Mouse (Mus musculus) ES-E14 (cell line): Measurements from ENCODE around the gene Tor3a. TPM values are rescaled to one million over a fixed set of nuclear protein-coding genes. Genes with fewer than 3 reads are reported as not detected.

Source experiments
- DNase-seq: peaks from one replicate; pipeline ENCODE4 v3.0.0-alpha.2; 2013; ENCODE audit warnings: low read depth, low spot score
- H3K27ac ChIP-seq: 2 replicates; pipeline ENCODE4 v1.5.1; 2012; ENCODE audit warnings: low read depth, mild to moderate bottlenecking, low read length, moderate library complexity, mixed read lengths; ENCODE audit not compliant: poor library complexity, insufficient read depth, severe bottlenecking
- H3K36me3 ChIP-seq: 2 replicates; pipeline ENCODE4 v1.6.1; 2012; ENCODE audit warnings: mild to moderate bottlenecking, low read length, moderate library complexity, mixed read lengths; ENCODE audit not compliant: control insufficient read depth, poor library complexity, insufficient read depth, severe bottlenecking
- H3K4me1 ChIP-seq, 2 experiments: fragments of 150-350 bp in 1 of 2; sonication (generic) in 1 of 2; 2 replicates each; pipeline ENCODE4 v1.6.1; 2012; ENCODE audit warnings: low read length in 2 of 2, mild to moderate bottlenecking in 1 of 2, mixed read lengths in 1 of 2; ENCODE audit not compliant: control insufficient read depth in 2 of 2, insufficient read depth in 2 of 2, poor library complexity in 1 of 2
- H3K4me3 ChIP-seq, 2 experiments: fragments of 150-350 bp in 1 of 2; sonication (generic) in 1 of 2; 2 replicates each; pipeline ENCODE4 v1.5.1; 2012; ENCODE audit warnings: low read length in 2 of 2, low read depth in 1 of 2, mild to moderate bottlenecking in 1 of 2, mixed read lengths in 1 of 2; ENCODE audit not compliant: insufficient read depth in 1 of 2, poor library complexity in 1 of 2, severe bottlenecking in 1 of 2
- H3K9ac ChIP-seq: 2 replicates; pipeline ENCODE4 v1.6.1; 2012; ENCODE audit warnings: low read depth, mild to moderate bottlenecking, low read length, mixed read lengths; ENCODE audit not compliant: poor library complexity, insufficient read depth, severe bottlenecking
- H3K9me3 ChIP-seq: fragments of 150-350 bp; sonication (generic); 2 replicates; pipeline ENCODE4 v1.6.1; 2012; ENCODE audit warnings: low read depth, mild to moderate bottlenecking, low read length; ENCODE audit not compliant: control insufficient read depth, insufficient read depth
- CHD2 ChIP-seq: IDR thresholded peaks from 2 replicates; pipeline ENCODE4 v1.6.1; 2014; ENCODE audit warnings: mild to moderate bottlenecking, low read depth, low read length, inconsistent platforms
- HCFC1 ChIP-seq: IDR thresholded peaks from 2 replicates; pipeline ENCODE4 v1.6.1; 2012; ENCODE audit warnings: low read length, inconsistent platforms, borderline replicate concordance; ENCODE audit not compliant: insufficient read depth
- MAFK ChIP-seq: IDR thresholded peaks from 2 replicates; pipeline ENCODE4 v1.6.1; 2014; ENCODE audit warnings: mild to moderate bottlenecking, low read depth, low read length, inconsistent platforms; ENCODE audit not compliant: insufficient read depth
- ZC3H11A ChIP-seq: IDR thresholded peaks from 2 replicates; pipeline ENCODE4 v1.6.1; 2012; ENCODE audit warnings: low read depth, mild to moderate bottlenecking, inconsistent platforms, low read length, borderline replicate concordance
- ZNF384 ChIP-seq: IDR thresholded peaks from 2 replicates; pipeline ENCODE4 v1.6.1; 2012; ENCODE audit warnings: low read depth, low read length, inconsistent platforms
- in situ Hi-C, 2 experiments: fragments of 600-800 bp; cut with MboI; formaldehyde crosslinking; loops; one replicate each; pipeline ENCODE4 v1.15.1; 2025; ENCODE audit warnings: low sequenced_read_pairs in 2 of 2, inconsistent platforms in 1 of 2; ENCODE audit not compliant: unreplicated experiment in 2 of 2
- total RNA-seq: library from RNA; depleted of rRNA; stranded (reverse); fragments of 300-350 nt; gene quantifications from 2 replicates; pipeline ENCODE4 v1.2.3, GENCODE M21; 2012

The Tor3a gene
- total RNA-seq, 1 experiment, result 17.2 TPM

- DNase-seq, result no peak
- Histone ChIP-seq H3K27ac (no peak overlapping the region), H3K4me3 (no peak overlapping the region), H3K9me3 (no peaks in the 10 kb centered on the region), H3K4me1 (peaks cover 0 to 8% of the 10 kb centered on the region in 2 experiments; a peak in 1 of 4 replicates), H3K36me3 (peaks cover 36% of the 10 kb centered on the region), H3K9ac (no peak overlapping the region)
- in situ Hi-C loops, result no loop called here
- TF ChIP-seq ZNF384 (no peak), CHD2 (no peak), HCFC1 (no peak)
Observed at GRCm38 (mm10) chr1:156639455-156639854, 34.7 kb downstream of the Tor3a start.

GRCm38 (mm10) chr1:156635148-156635547 lies 39.0 kb downstream of the Tor3a start:
- in situ Hi-C loops, result no loop called here
- no peak overlapping the region for H3K9ac ChIP-seq
- TF ChIP-seq ZNF384 (no peak), MAFK (no peak), CHD2 (no peak), ZC3H11A (no peak), HCFC1 (no peak)
- no peak overlapping the region for H3K27ac ChIP-seq
- DNase-seq, result no peak
- H3K4me1 ChIP-seq, result no peaks in the 10 kb centered on the region
- no peak overlapping the region for H3K4me3 ChIP-seq
- no peaks in the 10 kb centered on the region for H3K9me3 ChIP-seq
- peaks cover 24% of the 10 kb centered on the region for H3K36me3 ChIP-seq

GRCm38 (mm10) chr1:156633095-156633494 lies 41.1 kb downstream of the Tor3a start:
- TF ChIP-seq HCFC1, result no peak
- peak; percentile 36; the same call in 1 of the 2 replicates for TF ChIP-seq ZC3H11A
- no peak for TF ChIP-seq MAFK
- Histone ChIP-seq H3K36me3 (peaks cover 27% of the 10 kb centered on the region), H3K27ac (no peak overlapping the region), H3K4me3 (no peak overlapping the region), H3K9ac (no peak overlapping the region), H3K9me3 (no peaks in the 10 kb centered on the region), H3K4me1 (no peaks in the 10 kb centered on the region)
- no peak for DNase-seq
- in situ Hi-C loops, result no loop called here

GRCm38 (mm10) chr1:156630965-156631364 lies 43.2 kb downstream of the Tor3a start:
- TF ChIP-seq MAFK (no peak), ZNF384 (no peak), CHD2 (no peak), ZC3H11A (no peak), HCFC1 (no peak)
- no peaks in the 10 kb centered on the region for H3K4me1 ChIP-seq
- no peak for DNase-seq
- no peak overlapping the region for H3K4me3 ChIP-seq
- H3K9ac ChIP-seq, result no peak overlapping the region
- in situ Hi-C loops, result no loop called here
- H3K27ac ChIP-seq, result no peak overlapping the region
- no peaks in the 10 kb centered on the region for H3K9me3 ChIP-seq
- peaks cover 25% of the 10 kb centered on the region for H3K36me3 ChIP-seq

GRCm38 (mm10) chr1:156629984-156630383 lies 44.2 kb downstream of the Tor3a start:
- no peak overlapping the region for H3K9ac ChIP-seq
- in situ Hi-C loops, result no loop called here
- H3K36me3 ChIP-seq, result peaks cover 25% of the 10 kb centered on the region
- H3K4me1 ChIP-seq, result no peaks in the 10 kb centered on the region
- H3K27ac ChIP-seq, result no peak overlapping the region
- DNase-seq, result no peak
- TF ChIP-seq ZC3H11A, result no peak
- no peak for TF ChIP-seq HCFC1
- no peak for TF ChIP-seq CHD2
- no peak for TF ChIP-seq MAFK
- no peak for TF ChIP-seq ZNF384
- H3K9me3 ChIP-seq, result no peaks in the 10 kb centered on the region
- H3K4me3 ChIP-seq, result no peak overlapping the region
